Mouse (Mus musculus): Measurements from ENCODE around the gene Kdm4b.

Kdm4b gene

GRCm38 (mm10) chr17:56431582-56431981 lies 105.7 kb downstream of the Kdm4b start:
- DNase-seq (ENCODE audit: low read depth, low spot score), result no peak

DNA sequence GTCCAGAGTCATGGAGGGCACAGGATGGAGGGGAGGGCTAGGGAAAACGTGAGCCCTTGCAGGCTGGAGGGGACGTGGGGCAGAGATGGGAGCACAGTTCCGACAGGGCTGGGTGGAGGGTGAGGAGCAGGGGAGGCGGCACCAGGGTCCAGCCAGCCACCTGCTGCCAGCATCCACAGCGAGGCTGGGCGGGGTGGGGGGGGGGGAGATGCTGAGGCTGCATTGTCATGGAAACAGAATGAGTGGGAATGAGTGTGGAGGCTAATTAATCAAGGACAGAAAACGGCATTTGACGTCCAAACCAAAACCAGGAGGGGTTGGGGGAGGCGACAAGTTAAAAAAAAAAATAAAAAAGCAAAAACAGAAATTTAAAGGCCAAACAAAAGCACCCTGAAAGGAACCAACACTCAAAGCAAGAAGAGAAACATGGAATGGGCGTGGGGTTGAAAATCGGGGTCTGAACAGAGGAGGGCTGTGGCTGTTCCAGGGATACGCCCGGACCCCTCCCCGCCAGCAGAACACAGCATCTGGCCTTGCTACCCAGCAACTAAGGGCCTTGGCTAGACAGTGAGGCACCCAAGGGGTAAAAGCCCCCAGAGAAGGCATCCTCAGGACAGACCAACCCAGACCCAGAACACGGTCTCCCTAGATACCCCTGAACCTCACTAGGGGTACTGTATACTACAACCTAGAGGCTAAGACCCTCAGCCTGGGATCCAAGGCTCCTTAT lies 114.0 kb downstream of the Kdm4b start:
- no peak for DNase-seq (ENCODE audit: low read depth, low spot score)

- no peak for DNase-seq (ENCODE audit: low read depth, low spot score)
Observed at GRCm38 (mm10) chr17:56442316-56442715, 116.5 kb downstream of the Kdm4b start.

DNA sequence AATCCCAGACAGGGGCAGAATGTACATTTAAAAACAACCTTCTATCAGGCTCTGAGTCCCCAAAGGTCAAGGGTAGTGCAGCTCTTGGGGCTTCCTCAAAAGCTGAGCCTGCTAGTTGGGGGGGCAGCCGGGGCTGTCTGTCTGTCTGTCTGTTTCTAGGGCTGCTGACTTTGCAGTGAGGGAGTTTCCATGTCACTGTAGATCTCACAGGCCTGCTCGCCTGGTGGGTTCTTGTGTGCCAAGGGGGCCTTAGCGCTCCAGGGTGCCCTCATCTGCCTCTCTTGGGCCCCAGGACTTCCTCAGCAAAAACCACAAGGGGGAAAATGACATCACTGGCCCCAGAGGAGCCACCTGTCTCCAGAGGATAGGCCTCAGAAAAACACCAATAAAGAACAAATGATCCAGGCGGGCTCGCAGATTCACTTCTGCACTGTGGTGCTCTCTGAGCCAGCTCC lies 117.5 kb downstream of the Kdm4b start:
- DNase-seq (ENCODE audit: low read depth, low spot score), result no peak

DNA sequence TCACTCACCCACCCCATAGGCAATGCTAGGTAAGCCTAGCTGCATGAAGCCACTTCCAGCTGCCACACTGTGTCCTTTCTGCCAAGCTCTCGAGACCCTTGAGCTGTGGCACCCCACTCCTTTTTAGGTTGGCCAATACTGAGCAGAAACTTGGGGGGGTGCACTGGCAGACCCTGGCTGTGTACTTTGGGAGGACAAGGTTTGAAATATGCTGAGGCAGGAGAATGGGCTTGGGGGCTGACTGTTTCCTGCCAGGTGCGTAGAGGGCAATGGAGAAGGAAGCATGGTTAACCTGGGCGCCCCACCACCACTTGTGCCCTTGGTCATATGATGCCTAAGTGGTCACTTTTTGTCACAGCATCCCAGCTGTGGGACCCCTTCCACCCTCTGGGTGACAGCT lies 118.9 kb downstream of the Kdm4b start:
- DNase-seq (ENCODE audit: low read depth, low spot score), result no peak

GRCm38 (mm10) chr17:56445397-56445796 lies 119.5 kb downstream of the Kdm4b start:
- DNase-seq (ENCODE audit: low read depth, low spot score), result no peak

GRCm38 (mm10) chr17:56447716-56448115 lies 121.9 kb downstream of the Kdm4b start:
- no peak for DNase-seq (ENCODE audit: low read depth, low spot score)

Data from ES-CJ7 (cell line).